Mouse (Mus musculus) kidney, adult 2 months (tissue): ENCODE results near the gene Hdlbp.

Experiments used
- CTCF ChIP-seq: fragments of 200-500 bp; conservative IDR thresholded peaks from 2 replicates; pipeline ENCODE4 v1.5.1; 2011; ENCODE audit warnings: low read depth, mild to moderate bottlenecking, control low read depth, low read length, moderate library complexity, mixed read lengths; ENCODE audit not compliant: insufficient read depth, insufficient read length
- POLR2A ChIP-seq: fragments of 200-500 bp; IDR thresholded peaks from one replicate; pipeline ENCODE4 v1.6.1; 2011; ENCODE audit warnings: low read depth, low read length, control low read depth

DNA sequence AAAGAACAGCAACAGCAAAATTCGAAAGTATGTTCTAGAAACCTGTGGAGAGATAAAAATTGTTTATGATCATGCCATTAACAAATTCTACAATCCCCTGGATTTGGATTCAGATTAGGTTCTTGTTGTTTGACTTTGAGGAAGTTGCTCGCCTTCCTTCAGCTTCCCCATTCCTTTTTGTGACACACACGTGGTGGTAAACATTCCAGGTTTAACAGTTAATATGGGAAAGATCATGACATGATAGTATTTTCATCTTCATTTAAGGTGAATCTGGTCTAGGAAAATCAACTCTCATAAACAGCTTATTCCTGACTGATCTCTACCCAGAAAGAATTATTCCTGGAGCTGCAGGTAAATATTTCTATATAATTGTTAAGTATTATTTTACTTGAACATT lies 16.7 kb upstream of the Hdlbp start:
- TF ChIP-seq POLR2A: no peak
- no peak for TF ChIP-seq CTCF
